ENCODE assay signal across 22 mouse cellular contexts in the genomic region with DNA sequence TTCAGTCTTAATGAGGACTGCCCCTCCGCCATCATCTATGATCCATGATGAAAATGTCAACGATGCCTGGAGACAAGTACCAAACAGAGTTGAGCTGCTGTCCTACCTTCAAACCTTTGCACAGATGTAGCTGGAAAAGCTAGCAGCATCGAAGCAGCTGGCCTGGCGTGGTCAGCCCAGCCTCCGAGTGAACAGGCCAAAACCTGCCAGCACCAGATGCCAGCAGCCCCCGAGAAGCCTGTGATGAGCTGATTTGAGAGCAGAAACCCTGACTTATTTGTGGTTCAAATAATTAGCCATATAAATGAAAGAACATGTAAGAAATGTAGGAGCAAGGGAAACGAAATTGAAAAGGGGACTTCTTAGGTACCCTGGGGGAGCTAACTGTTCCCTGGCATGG.
DNase-seq lines count a peak whose midpoint lies in the region; ATAC-seq and TF ChIP-seq lines count a peak whose summit lies in the region.
"Had no signal": no experiment of that assay in that cellular context is flagged by ENCODE, and none has a peak within 500 bp of the region (broad histone marks: within the 10 kb centered on the region; RNA-seq: fewer than 3 reads in every experiment).

No protein-coding gene starts in this region.

- no peak overlapping the region for H3K9ac ChIP-seq in lung, embryonic 16.5 days (ENCODE audit: low read length)
- no peak overlapping the region for H3K9ac ChIP-seq in forebrain, postnatal 0 days
- H3K9ac ChIP-seq: forebrain, embryonic 13.5 days; hindbrain, embryonic 12.5 days had no signal

- H3K27ac ChIP-seq in lung, embryonic 16.5 days (ENCODE audit: low read length) = no peak overlapping the region
- no peak overlapping the region for H3K27ac ChIP-seq in forebrain, postnatal 0 days (ENCODE audit: low read depth, low read length)
- H3K27ac ChIP-seq: forebrain, embryonic 10.5 days; forebrain, embryonic 13.5 days; gastrocnemius, adult 2 months; hindbrain, embryonic 12.5 days had no signal

- no peaks in the 10 kb centered on the region; the same call in 1 of the 2 replicates for H3K4me1 ChIP-seq in lung, embryonic 16.5 days (replicated peaks; ENCODE audit: control insufficient read depth, insufficient read depth, low read length)
- H3K4me1 ChIP-seq in forebrain, postnatal 0 days (ENCODE audit: insufficient read depth) = no peaks in the 10 kb centered on the region
- H3K4me1 ChIP-seq: forebrain, embryonic 13.5 days; hindbrain, embryonic 12.5 days had no signal

- ATAC-seq in lung, embryonic 16.5 days (ENCODE audit: low read depth) = no peak
- ATAC-seq in forebrain, postnatal 0 days = no peak
- ATAC-seq: forebrain, embryonic 13.5 days; forebrain, embryonic 16.5 days; hindbrain, embryonic 16.5 days; inflammation-experienced regulatory T-cells, adult 6 months; Patski had no signal

- H3K4me2 ChIP-seq in lung, embryonic 16.5 days (ENCODE audit: low read depth, low read length) = peak overlapping the region; percentile 22; the same call in 1 of the 2 replicates
- H3K4me2 ChIP-seq in forebrain, postnatal 0 days (ENCODE audit: low read depth) = no peak overlapping the region
- H3K4me2 ChIP-seq: forebrain, embryonic 13.5 days; heart, embryonic 11.5 days; hindbrain, embryonic 12.5 days had no signal

- H3K9me3 ChIP-seq in lung, embryonic 16.5 days (ENCODE audit: control insufficient read depth, low read length) = no peaks in the 10 kb centered on the region
- H3K9me3 ChIP-seq in forebrain, postnatal 0 days (ENCODE audit: low read length) = no peaks in the 10 kb centered on the region
- H3K9me3 ChIP-seq: forebrain, embryonic 10.5 days; hindbrain, embryonic 12.5 days had no signal

- peaks cover 11% of the 10 kb centered on the region; the same call in 1 of the 2 replicates for H3K27me3 ChIP-seq in lung, embryonic 16.5 days (ENCODE audit: control insufficient read depth, insufficient read depth, low read depth, low read length)
- H3K27me3 ChIP-seq in forebrain, postnatal 0 days (ENCODE audit: insufficient read depth, low read length) = no peaks in the 10 kb centered on the region
- H3K27me3 ChIP-seq: forebrain, embryonic 13.5 days; hindbrain, embryonic 12.5 days; Patski had no signal

- H3K36me3 ChIP-seq in lung, embryonic 16.5 days (ENCODE audit: control insufficient read depth, insufficient read depth, low read length) = no peaks in the 10 kb centered on the region
- H3K36me3 ChIP-seq in forebrain, postnatal 0 days (ENCODE audit: insufficient read depth) = no peaks in the 10 kb centered on the region
- H3K36me3 ChIP-seq: hindbrain, embryonic 12.5 days had no signal

- intact Hi-C loops in left cerebral cortex, postnatal 4 days (cut with DNase I) = no loop called here
- intact Hi-C loops in left cerebral cortex, postnatal 14 days (cut with DNase I) = no loop called here

- no peak for TF ChIP-seq CTCF in forebrain, postnatal 0 days (IDR thresholded peaks at IDR 0.05; ENCODE audit: low read depth)

- no peak overlapping the region for H3K4me3 ChIP-seq in lung, embryonic 16.5 days (ENCODE audit: low read length)
- no peak overlapping the region for H3K4me3 ChIP-seq in forebrain, postnatal 0 days (ENCODE audit: low read depth, low read length)
- H3K4me3 ChIP-seq: forebrain, embryonic 10.5 days; forebrain, embryonic 13.5 days; gastrocnemius, adult 2 months; hindbrain, embryonic 12.5 days had no signal

- peak; percentile 71 to 80 for DNase-seq in cerebellum, postnatal 10 days
- DNase-seq in cerebellum, adult 11 months = no peak
- peak; percentile 62 for DNase-seq in left cerebral cortex, postnatal 4 days
- no peak for DNase-seq in left cerebral cortex, postnatal 14 days (ENCODE audit: low spot score in 2 of 2)
- no peak for DNase-seq in lung, postnatal 36 days
- DNase-seq in forebrain, postnatal 0 days = no peak
- DNase-seq: adrenal gland, adult 2 months; adrenal gland, postnatal 14 days; cerebellum, adult 18-20 months; cerebellum, adult 9-11 months; gastrocnemius, adult 2 months; gastrocnemius, postnatal 14 days; heart, adult 11 months had no signal

- WGBS in lung, embryonic 16.5 days = 61% methylated on average over 7 of the region's 7 CpGs
- 76% methylated on average over 7 of the region's 7 CpGs for WGBS in forebrain, postnatal 0 days

Comparison
In these comparisons a context has a peak if more than half of its experiments do, and no peak if none do; other contexts are left out.
1. DNase-seq: peak in cerebellum, postnatal 10 days (2 of 2) and left cerebral cortex, postnatal 4 days (single experiment); none in cerebellum, adult 11 months (single experiment), left cerebral cortex, postnatal 14 days (0 of 2), lung, postnatal 36 days (single experiment) and forebrain, postnatal 0 days (single experiment).